Mouse (Mus musculus) forelimb bud, embryonic 11.5 days (tissue): ENCODE measurements around the gene Bcl11b.

Experiments used
- DNase-seq: peaks from one replicate; pipeline ENCODE4 v3.0.0-alpha.2; 2012; ENCODE audit warnings: low read depth, low spot score

The Bcl11b gene

GRCm38 (mm10) chr12:107891449-107891848 is 112.0 kb downstream of the Bcl11b start:
- DNase-seq, result no peak

GRCm38 (mm10) chr12:107890326-107890725 is 113.1 kb downstream of the Bcl11b start:
- no peak for DNase-seq

- DNase-seq, result peak; percentile 61
Measured at GRCm38 (mm10) chr12:107889841-107890240, 113.6 kb downstream of the Bcl11b start.

GRCm38 (mm10) chr12:107888646-107889045 is 114.8 kb downstream of the Bcl11b start:
- DNase-seq, result no peak

GRCm38 (mm10) chr12:107888049-107888448 is 115.4 kb downstream of the Bcl11b start:
- DNase-seq, result no peak

- peak; percentile 44 for DNase-seq
Measured at GRCm38 (mm10) chr12:107887621-107888020, 115.8 kb downstream of the Bcl11b start.

- DNase-seq, result no peak
Measured at GRCm38 (mm10) chr12:107884330-107885065, 118.9 kb downstream of the Bcl11b start.

- DNase-seq, result no peak
Measured at GRCm38 (mm10) chr12:107881726-107882125, 121.7 kb downstream of the Bcl11b start.

GRCm38 (mm10) chr12:107880748-107881147 is 122.7 kb downstream of the Bcl11b start:
- DNase-seq, result no peak

- DNase-seq, result no peak
Measured at GRCm38 (mm10) chr12:107879114-107879777, 124.2 kb downstream of the Bcl11b start.

- DNase-seq, result no peak
Measured at GRCm38 (mm10) chr12:107876237-107876636, 127.2 kb downstream of the Bcl11b start.

GRCm38 (mm10) chr12:107874467-107875142 is 128.8 kb downstream of the Bcl11b start:
- DNase-seq, result no peak

GRCm38 (mm10) chr12:107869526-107870050 is 133.8 kb downstream of the Bcl11b start:
- no peak for DNase-seq

- no peak for DNase-seq
Measured at GRCm38 (mm10) chr12:107868291-107868690, 135.1 kb downstream of the Bcl11b start.
